Mouse (Mus musculus): ENCODE results near the gene Nr6a1. TPM values are rescaled to one million over a fixed set of nuclear protein-coding genes. Genes with fewer than 3 reads are reported as not detected.

Gene Nr6a1
- total and polyA plus RNA-seq, 3 experiments: 5.6 to 6.1 (median 5.8) TPM

GRCm38 (mm10) chr2:38934936-38935335 lies 7.4 kb upstream of the Nr6a1 start:
- Histone ChIP-seq H3K79me2 (replicated peaks; ENCODE audit: control insufficient read depth, extremely low read depth, insufficient read depth, poor library complexity, severe bottlenecking) (no peaks in the 10 kb centered on the region), H3K4me3 (replicated peaks in 1 of 3; ENCODE audit: low read depth in 2 of 3, low read length in 2 of 3, poor library complexity in 1 of 3) (peak overlapping the region in 1 of 3 experiments; percentile 17), H3K36me3 (replicated peaks in 1 of 2; ENCODE audit: control insufficient read depth in 1 of 2, insufficient read depth in 1 of 2, low read length in 1 of 2) (peaks cover 0 to 6% of the 10 kb centered on the region in 2 experiments), H3K9ac (ENCODE audit: insufficient read depth, low read depth) (no peak overlapping the region), H3K4me2 (ENCODE audit: insufficient read depth, low read depth, poor library complexity, severe bottlenecking) (peak overlapping the region; percentile 34; the same call in 1 of the 2 replicates), H3K27ac (ENCODE audit: insufficient read depth, low read depth) (no peak overlapping the region), H3K27me3 (replicated peaks) (no peaks in the 10 kb centered on the region), H3K9me3 (replicated peaks; ENCODE audit: low read length) (peaks cover 2% of the 10 kb centered on the region), H3K4me1 (ENCODE audit: control insufficient read depth in 1 of 2, insufficient read depth in 2 of 2) (peaks cover 33 to 73% of the 10 kb centered on the region in 2 experiments)
- in situ Hi-C loops (cut with MboI; ENCODE audit: low pct_ligation_motif_present, low pct_unique_long_range_greater_than_20kb, low sequenced_read_pairs): loop anchor here (5.0 kb wide), 1 partner anchor 62 kb away; the partner anchor contains the start of gene Wdr38
- TF ChIP-seq MEF2A (IDR thresholded peaks at IDR 0.05; ENCODE audit: borderline replicate concordance, low read depth, low read length) (peak; percentile 48; the same call in 1 of the 2 replicates), CHD1 (IDR thresholded peaks at IDR 0.05; ENCODE audit: low read depth, low read length) (no peak), ZNF384 (IDR thresholded peaks at IDR 0.05; ENCODE audit: low read depth, low read length) (no peak), RCOR1 (conservative IDR thresholded peaks at IDR 0.05; ENCODE audit: low read depth, low read length) (0 out of 2 replicates have a peak, but pooled peaks have one; percentile 25), IRF4 (IDR thresholded peaks at IDR 0.05; ENCODE audit: low read depth, low read length) (peak; percentile 69; the same call in 1 of the 2 replicates), TCF12 (IDR thresholded peaks at IDR 0.05; ENCODE audit: low read depth, low read length) (peak; percentile 52), ETS1 (conservative IDR thresholded peaks at IDR 0.05; ENCODE audit: low read depth, low read length) (peak; percentile 58), EP300 (IDR thresholded peaks at IDR 0.05; ENCODE audit: low read length) (peak; percentile 84), MAZ (IDR thresholded peaks at IDR 0.05; ENCODE audit: low read depth, low read length) (no peak)
- dilution Hi-C loops (cut with MboI; ENCODE audit: extremely low pct_ligation_motif_present, extremely low pct_unique_long_range_greater_than_20kb, low sequenced_read_pairs): no loop called here
- DNase-seq (ENCODE audit: extremely low read depth): peak; percentile 55

GRCm38 (mm10) chr2:38933931-38934330 lies 6.4 kb upstream of the Nr6a1 start:
- Histone ChIP-seq H3K9ac (ENCODE audit: insufficient read depth, low read depth) (no peak overlapping the region), H3K4me3 (replicated peaks in 1 of 3; ENCODE audit: low read depth in 2 of 3, low read length in 2 of 3, poor library complexity in 1 of 3) (no peak overlapping the region), H3K27ac (ENCODE audit: insufficient read depth, low read depth) (no peak overlapping the region), H3K4me1 (ENCODE audit: control insufficient read depth in 1 of 2, insufficient read depth in 2 of 2) (peaks cover 33 to 73% of the 10 kb centered on the region in 2 experiments), H3K9me3 (replicated peaks; ENCODE audit: low read length) (no peaks in the 10 kb centered on the region), H3K79me2 (replicated peaks; ENCODE audit: control insufficient read depth, extremely low read depth, insufficient read depth, poor library complexity, severe bottlenecking) (no peaks in the 10 kb centered on the region), H3K27me3 (replicated peaks) (no peaks in the 10 kb centered on the region), H3K36me3 (replicated peaks in 1 of 2; ENCODE audit: control insufficient read depth in 1 of 2, insufficient read depth in 1 of 2, low read length in 1 of 2) (peaks cover 0 to 3% of the 10 kb centered on the region in 2 experiments), H3K4me2 (ENCODE audit: insufficient read depth, low read depth, poor library complexity, severe bottlenecking) (no peak overlapping the region)
- no peak for TF ChIP-seq UBTF (IDR thresholded peaks at IDR 0.05; ENCODE audit: low read depth, low read length)
- in situ Hi-C loops (cut with MboI; ENCODE audit: low pct_ligation_motif_present, low pct_unique_long_range_greater_than_20kb, low sequenced_read_pairs): loop anchor here (5.0 kb wide), 1 partner anchor 63 kb away; the partner anchor contains the start of gene Wdr38
- DNase-seq (ENCODE audit: extremely low read depth): no peak
- dilution Hi-C loops (cut with MboI; ENCODE audit: extremely low pct_ligation_motif_present, extremely low pct_unique_long_range_greater_than_20kb, low sequenced_read_pairs): no loop called here
